ENCODE assay signal across 8 mouse cellular contexts in genomic region chr9:40346232-40346984, GRCm38 (mm10).
DNase-seq lines count a peak whose midpoint lies in the region; ATAC-seq and TF ChIP-seq lines count a peak whose summit lies in the region.

No protein-coding gene starts in this region.

- TF ChIP-seq CTCF in lung, embryonic 14.5 days (IDR thresholded peaks at IDR 0.05; ENCODE audit: low read depth): no peak
- no peak for TF ChIP-seq CTCF in lung, adult 2 months (IDR thresholded peaks at IDR 0.05; ENCODE audit: insufficient read depth, low read length)
- no peak for TF ChIP-seq CTCF in embryonic fibroblast, embryonic 13.5 days (IDR thresholded peaks at IDR 0.05; ENCODE audit: borderline replicate concordance, insufficient read depth, low read length)
- no peak for TF ChIP-seq CTCF in small intestine, adult 2 months (IDR thresholded peaks at IDR 0.05; ENCODE audit: extremely low read depth, insufficient read length, insufficient replicate concordance, low read depth, low read length)

- H3K4me1 ChIP-seq in lung, embryonic 14.5 days (ENCODE audit: insufficient read depth): no peaks in the 10 kb centered on the region
- H3K4me1 ChIP-seq in lung, adult 2 months (ENCODE audit: control insufficient read depth, insufficient read depth, low read length): peaks cover 2% of the 10 kb centered on the region; the same call in 1 of the 2 replicates
- no peaks in the 10 kb centered on the region for H3K4me1 ChIP-seq in embryonic fibroblast, embryonic 13.5 days (ENCODE audit: control insufficient read depth, insufficient read depth, low read length)
- peaks cover 5% of the 10 kb centered on the region; the same call in 1 of the 2 replicates for H3K4me1 ChIP-seq in small intestine, adult 2 months (ENCODE audit: control insufficient read depth, insufficient read depth, insufficient read length, low read length)

- no peaks in the 10 kb centered on the region for H3K9me3 ChIP-seq in lung, embryonic 14.5 days (ENCODE audit: low read depth, low read length)

- ATAC-seq in lung, embryonic 14.5 days (ENCODE audit: insufficient read depth): peak; percentile 80
- ATAC-seq in hematopoietic stem cell, adult 5-6 weeks (replicated peaks in 1 of 2; ENCODE audit: insufficient read depth in 1 of 2, low FRiP score in 2 of 2, low TSS enrichment in 1 of 2, low read depth in 1 of 2, poor library complexity in 2 of 2, severe bottlenecking in 2 of 2): peak; percentile 51 to 62

- no peak overlapping the region for H3K27ac ChIP-seq in lung, embryonic 14.5 days (ENCODE audit: low read depth)
- no peak overlapping the region for H3K27ac ChIP-seq in embryonic fibroblast, embryonic 13.5 days (ENCODE audit: insufficient read depth, low read length)
- no peak overlapping the region for H3K27ac ChIP-seq in small intestine, adult 2 months (ENCODE audit: insufficient read depth, low read depth, low read length)

- intact Hi-C loops in left cerebral cortex, postnatal 14 days (cut with DNase I): no loop called here

- 14% methylated on average over 16 of the region's 16 CpGs for WGBS in lung, embryonic 14.5 days
- WGBS in lung, adult 2 months: 15% methylated on average over 16 of the region's 16 CpGs
- WGBS in small intestine, adult 2 months: 23% methylated on average over 16 of the region's 16 CpGs

- peak; percentile 55 for DNase-seq in lung, embryonic 14.5 days
- DNase-seq in lung, adult 2 months: no peak
- DNase-seq in left cerebral cortex, postnatal 14 days (ENCODE audit: low spot score in 2 of 2): peak; percentile 78 to 90
- DNase-seq in mesoderm, embryonic 11.5 days (ENCODE audit: low read depth, low spot score): peak; percentile 50
- no peak for DNase-seq in B cell, adult 2 months

- peak overlapping the region; percentile 23; the same call in 1 of the 2 replicates for H3K9ac ChIP-seq in lung, embryonic 14.5 days

- no peak for TF ChIP-seq POLR2A in lung, adult 2 months (IDR thresholded peaks at IDR 0.05; ENCODE audit: borderline replicate concordance, extremely low read depth, low read depth, low read length)
- TF ChIP-seq POLR2A in embryonic fibroblast, embryonic 13.5 days (IDR thresholded peaks at IDR 0.05; ENCODE audit: low read depth, low read length): no peak
- no peak for TF ChIP-seq POLR2A in small intestine, adult 2 months (IDR thresholded peaks at IDR 0.05; ENCODE audit: low read depth, low read length)

- peak overlapping the region; percentile 26 for H3K4me3 ChIP-seq in lung, embryonic 14.5 days (ENCODE audit: low read depth, low read length)
- H3K4me3 ChIP-seq in lung, adult 2 months (replicated peaks; ENCODE audit: extremely low read depth, low read depth, low read length): no peak overlapping the region
- 0 out of 2 replicates have a peak overlapping the region, but pooled peaks have one; percentile 3 for H3K4me3 ChIP-seq in embryonic fibroblast, embryonic 13.5 days (ENCODE audit: insufficient read depth, low read length)
- peak overlapping the region; percentile 15; the same call in 1 of the 2 replicates for H3K4me3 ChIP-seq in small intestine, adult 2 months (ENCODE audit: low read depth, low read length)

- H3K27me3 ChIP-seq in lung, embryonic 14.5 days (ENCODE audit: insufficient read depth, low read length): no peaks in the 10 kb centered on the region
- 0 out of 2 replicates have a peak, but pooled peaks cover 4% of the 10 kb centered on the region for H3K27me3 ChIP-seq in small intestine, adult 2 months (ENCODE audit: control insufficient read depth, insufficient read depth, low read length)

- peak overlapping the region; percentile 64 for H3K4me2 ChIP-seq in lung, embryonic 14.5 days

- no peaks in the 10 kb centered on the region for H3K36me3 ChIP-seq in lung, embryonic 14.5 days (ENCODE audit: insufficient read depth)
- no peaks in the 10 kb centered on the region for H3K36me3 ChIP-seq in small intestine, adult 2 months (ENCODE audit: control insufficient read depth, insufficient read depth, low read length)

Comparison
In these comparisons a context has a peak if more than half of its experiments do, and no peak if none do; other contexts are left out.
1. DNase-seq: peak in lung, embryonic 14.5 days (single experiment), left cerebral cortex, postnatal 14 days (2 of 2) and mesoderm, embryonic 11.5 days (single experiment); none in lung, adult 2 months (single experiment) and B cell, adult 2 months (0 of 2).